Mouse (Mus musculus): ENCODE measurements around the gene Trak1.

DNA sequence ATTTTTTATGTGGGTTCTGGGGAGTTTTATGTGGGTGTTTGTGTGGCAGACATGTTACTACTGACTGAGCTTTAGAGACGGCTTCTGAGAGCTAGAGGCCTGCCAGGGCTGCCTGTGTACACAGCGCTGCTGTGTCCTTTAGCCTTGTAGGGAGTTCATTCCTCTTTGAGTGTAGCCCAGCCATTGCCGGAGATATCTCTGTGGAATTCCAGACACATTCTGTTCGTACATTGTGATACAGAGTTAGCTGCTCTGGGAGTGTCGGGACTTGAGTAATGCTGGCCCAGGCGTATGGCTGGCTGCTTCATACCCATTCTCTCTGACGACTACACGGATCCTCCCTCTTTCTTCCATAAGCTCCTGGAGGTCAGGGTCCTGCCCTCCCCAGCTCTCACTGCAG is 31.9 kb downstream of the Trak1 start:
- TF ChIP-seq POLR2A (IDR thresholded peaks at IDR 0.05; ENCODE audit: extremely low read depth, insufficient read depth, low read length) (no peak), CTCF (IDR thresholded peaks at IDR 0.05; ENCODE audit: low read depth, low read length) (no peak)
